Mouse (Mus musculus) cerebellum, postnatal 4 days (tissue): ENCODE measurements at regions not wholly inside any gene's neighbourhood (a gene's known extent, or its start where the extent isn't known, plus 50 kb on each side); places are given as distances from the start of the nearest gene placed in this dataset.
A peak's percentile ranks its signal among the peaks of the same experiment; 100 is the strongest.

ENCODE experiments used
- DNase-seq, 2 experiments: peaks; one replicate each; pipeline ENCODE4 v3.0.0; 2022; ENCODE audit warnings: low spot score in 2 of 2, mixed read lengths in 1 of 2

DNA sequence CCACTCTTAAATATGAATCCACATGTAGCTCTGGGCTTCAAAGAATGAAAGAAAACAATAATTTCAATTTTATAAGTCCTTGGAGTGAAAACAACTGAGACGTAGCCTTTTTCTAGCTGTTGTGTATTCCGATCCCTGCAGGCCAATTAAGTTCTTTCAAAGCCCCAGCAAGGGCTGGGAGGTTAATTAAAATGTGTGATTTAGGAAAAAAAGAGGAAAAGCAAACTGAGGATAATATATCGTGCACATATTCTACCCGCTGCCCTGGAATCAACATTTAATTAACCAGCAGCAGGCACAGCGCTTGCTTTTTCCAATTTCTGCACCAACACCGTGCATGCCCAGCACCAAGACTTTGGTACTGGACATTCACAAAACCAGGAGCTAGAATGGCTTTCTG is 167.0 kb downstream of the Nectin3 start:
- no peak for DNase-seq

GRCm38 (mm10) chr16:46299079-46299721 is 144.3 kb upstream of the Gm4737 start:
- DNase-seq, result no peak

DNA sequence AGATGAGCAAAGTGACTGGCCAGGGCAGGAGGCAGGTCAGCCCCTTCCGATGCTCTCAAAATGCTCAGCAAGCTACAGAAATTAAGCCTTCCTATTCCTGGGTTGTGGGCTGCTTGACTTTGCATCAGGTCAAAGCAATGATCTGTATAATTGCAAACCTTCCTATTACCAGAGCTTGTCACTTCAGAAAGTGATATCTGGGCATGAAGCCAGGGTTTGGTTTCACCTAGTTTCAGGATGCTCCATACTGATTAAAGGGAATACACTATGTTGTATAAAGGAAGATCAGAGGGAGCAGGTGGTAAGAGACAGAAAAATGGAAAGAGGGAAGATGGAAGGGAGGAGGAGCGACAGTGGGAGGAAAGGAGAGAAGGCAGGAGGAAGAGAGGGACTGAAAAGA is 142.3 kb upstream of the Gm4737 start:
- no peak for DNase-seq

- no peak for DNase-seq
Measured at GRCm38 (mm10) chr16:46296412-46296811, 141.5 kb upstream of the Gm4737 start.

GRCm38 (mm10) chr16:46293831-46294230 is 139.0 kb upstream of the Gm4737 start:
- DNase-seq, result no peak

DNA sequence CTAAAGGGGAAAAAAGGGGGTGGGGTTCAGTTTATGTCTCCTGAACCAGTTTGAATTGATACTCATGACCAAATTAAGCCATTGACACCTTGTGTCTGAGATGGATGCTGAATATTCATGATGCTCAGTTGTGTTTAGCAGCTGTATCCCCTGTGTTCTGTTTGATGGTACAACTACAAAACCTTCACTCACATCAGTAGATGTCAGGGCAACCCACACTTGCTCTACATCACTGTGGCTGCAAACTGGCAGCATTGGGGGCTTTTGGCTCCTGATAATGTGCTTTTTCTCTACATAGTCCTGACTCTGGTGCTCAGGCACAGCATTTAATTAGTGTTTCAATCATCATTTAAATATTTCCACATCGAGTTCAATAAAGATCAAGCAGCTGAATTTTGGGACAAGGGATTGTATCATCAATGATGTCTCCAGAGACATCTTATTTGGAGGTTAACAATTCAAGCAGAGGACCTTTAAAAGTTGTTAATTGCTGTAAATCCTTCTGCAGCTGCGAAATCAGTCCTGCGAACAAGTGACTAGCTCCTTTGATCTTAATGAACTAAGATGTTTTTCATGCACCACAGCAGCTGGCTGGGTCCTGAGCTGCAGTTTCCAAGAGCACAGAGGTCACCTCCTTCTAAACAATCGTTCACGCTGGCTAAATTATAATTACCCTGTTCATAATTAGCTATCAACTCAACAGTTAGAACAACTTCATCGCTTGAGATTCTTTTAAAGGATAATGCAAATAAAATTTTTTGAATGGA is 136.4 kb upstream of the Gm4737 start:
- DNase-seq, result no peak

GRCm38 (mm10) chr16:46290199-46290598 is 135.3 kb upstream of the Gm4737 start:
- peak; percentile 58 to 79 for DNase-seq

DNA sequence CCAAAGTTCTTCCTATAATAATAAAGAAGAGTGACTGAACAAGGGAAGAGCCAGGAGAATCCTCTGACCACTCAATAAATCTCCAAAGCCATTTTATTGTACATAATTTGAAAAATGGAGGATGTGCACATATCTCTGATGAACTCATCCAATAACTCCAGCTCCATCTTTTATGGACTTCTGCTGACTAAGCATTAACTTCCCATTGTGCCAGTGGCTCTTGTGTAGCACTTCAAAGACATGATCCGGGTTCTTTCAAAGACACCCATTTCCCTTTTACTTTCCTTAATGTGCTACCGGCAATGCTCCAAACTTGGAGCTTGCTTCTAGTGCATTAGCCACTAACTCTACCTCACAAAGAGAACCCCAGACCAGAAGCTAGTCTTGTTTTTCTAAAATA is 112.7 kb upstream of the Gm4737 start:
- DNase-seq, result no peak

DNA sequence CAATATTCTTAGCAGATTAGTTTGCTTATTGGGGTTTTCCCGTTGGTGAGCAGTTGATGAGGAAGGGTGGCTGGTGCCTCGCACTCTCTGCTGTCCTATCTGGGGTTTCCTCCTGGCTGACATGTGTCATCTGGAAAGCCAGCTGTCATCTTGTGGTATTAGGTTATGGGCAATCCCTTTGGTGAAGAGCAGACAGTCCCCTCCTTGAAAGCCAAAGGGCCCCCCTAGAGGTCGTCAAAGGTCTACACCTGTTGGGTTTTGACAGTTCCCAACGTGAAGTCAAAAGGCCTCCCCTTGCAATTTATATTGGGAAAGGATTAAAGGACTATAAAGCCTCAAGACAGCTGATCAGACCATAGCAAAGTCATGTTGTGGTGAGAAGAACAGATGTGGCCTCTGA is 96.8 kb upstream of the Gm4737 start:
- DNase-seq, result no peak

GRCm38 (mm10) chr16:46250943-46251342 is 96.1 kb upstream of the Gm4737 start:
- DNase-seq, result no peak

- no peak for DNase-seq
Measured at GRCm38 (mm10) chr16:46245598-46245997, 90.7 kb upstream of the Gm4737 start.

DNA sequence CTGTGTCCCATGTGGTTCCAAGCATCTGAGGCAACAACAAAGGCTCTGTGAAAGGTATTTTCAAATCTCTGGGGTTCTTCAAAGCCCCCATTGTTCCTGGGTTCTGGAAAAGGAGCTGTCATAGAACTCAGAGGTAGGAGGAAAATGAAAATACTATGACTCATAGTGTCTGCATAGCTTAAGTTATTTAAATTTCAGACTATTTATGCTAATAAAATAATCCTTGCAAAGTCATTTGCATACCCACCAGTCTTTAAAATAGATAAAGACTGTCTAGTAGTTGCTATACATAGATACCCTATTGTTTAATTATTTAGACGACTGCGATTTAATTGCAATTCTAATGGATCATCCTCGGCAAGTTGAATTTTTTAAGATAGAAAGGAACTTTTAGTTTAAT is 73.9 kb upstream of the Gm4737 start:
- DNase-seq, result no peak

DNA sequence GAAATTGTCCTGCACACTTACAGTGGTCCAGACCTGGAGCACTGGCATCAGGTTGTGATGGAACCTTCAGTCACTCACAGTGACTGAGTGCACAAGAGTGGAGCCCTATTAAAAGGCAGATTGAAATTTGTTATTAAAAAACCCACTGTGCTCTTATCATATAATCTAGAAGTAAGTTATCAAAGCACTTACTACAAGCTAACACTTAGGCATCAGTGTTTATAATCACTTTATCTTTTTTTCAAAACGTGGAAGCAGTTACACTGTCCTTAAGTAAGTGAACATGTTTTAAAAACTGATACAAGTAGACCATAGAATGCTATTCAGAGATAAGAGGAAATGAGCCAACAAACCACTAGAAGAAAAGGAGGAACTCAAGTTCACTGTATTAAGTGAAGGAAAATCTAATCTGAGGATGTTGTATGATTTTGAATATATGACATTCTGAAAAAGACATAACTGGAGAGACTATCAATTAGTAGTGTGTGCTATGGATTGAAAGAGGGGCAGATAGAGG is 68.3 kb upstream of the Gm4737 start:
- DNase-seq, result no peak

GRCm38 (mm10) chr16:46212504-46212903 is 57.6 kb upstream of the Gm4737 start:
- no peak for DNase-seq

DNA sequence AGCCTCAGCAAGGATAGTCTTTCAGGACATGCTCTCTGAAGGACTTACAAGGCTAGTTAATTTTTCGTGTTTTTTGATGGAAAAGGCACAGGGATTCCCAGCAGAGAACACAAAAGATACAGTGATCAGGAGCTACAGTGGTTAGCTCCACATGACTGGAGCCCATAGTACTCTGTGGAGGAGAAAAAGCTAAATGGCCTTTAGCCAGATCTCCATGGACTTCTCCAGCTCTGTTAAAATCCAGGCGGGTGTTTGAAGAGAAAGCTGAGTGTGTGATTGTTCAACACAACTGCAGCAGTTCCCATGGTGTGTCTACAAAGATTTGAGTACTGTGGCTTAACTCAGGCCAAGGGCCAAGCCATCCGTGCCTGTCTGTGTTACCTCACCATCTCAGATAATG is 57.0 kb upstream of the Gm4737 start:
- no peak for DNase-seq

- no peak for DNase-seq
Measured at GRCm38 (mm10) chr16:46205114-46205513, 50.2 kb upstream of the Gm4737 start.
